Mouse (Mus musculus) embryonic facial prominence, embryonic 10.5 days (tissue): ENCODE data around the gene Nfic. TPM values are rescaled to one million over a fixed set of nuclear protein-coding genes. Genes with fewer than 3 reads are reported as not detected.
"Not testable (repeated sequence)": the region's sequence is repeated elsewhere in the genome, so short reads cannot be mapped to it uniquely, and the experiment has no call there.

Source experiments
- DNase-seq: peaks from one replicate; pipeline ENCODE4 v3.0.0-alpha.2; 2017; ENCODE audit warnings: low spot score
- H3K27ac ChIP-seq: fragments of 300-500 bp; sonication (generic); replicated peaks from 2 replicates; pipeline ENCODE4 v1.5.1; 2016; ENCODE audit warnings: mild to moderate bottlenecking
- H3K27me3 ChIP-seq: fragments of 300-500 bp; sonication (generic); replicated peaks from 2 replicates; pipeline ENCODE4 v1.6.1; 2016; ENCODE audit warnings: low read depth, mild to moderate bottlenecking; ENCODE audit not compliant: poor library complexity, severe bottlenecking
- H3K36me3 ChIP-seq: fragments of 300-500 bp; sonication (generic); replicated peaks from 2 replicates; pipeline ENCODE4 v1.6.1; 2016; ENCODE audit warnings: mild to moderate bottlenecking, moderate library complexity
- H3K4me1 ChIP-seq: fragments of 300-500 bp; sonication (generic); 2 replicates; pipeline ENCODE4 v1.6.1; 2016
- H3K4me3 ChIP-seq: fragments of 300-500 bp; sonication (generic); 2 replicates; pipeline ENCODE4 v1.5.1; 2016; ENCODE audit warnings: mild to moderate bottlenecking, moderate library complexity
- H3K9me3 ChIP-seq: fragments of 300-500 bp; sonication (generic); 2 replicates; pipeline ENCODE4 v1.6.1; 2016; ENCODE audit warnings: mild to moderate bottlenecking
- WGBS: fragments of 180-500 bp; shearing (Covaris S2); methylation state at CpG from one replicate; pipeline ENCODE4 v1.1.7; 2016; 5-methylcytosine and 5-hydroxymethylcytosine counted together
- polyA plus RNA-seq: library from polyadenylated mRNA; unstranded; fragments of >200 nt; fragmentation: Nextera tagmentation; extraction: Ambion mirVana; gene quantifications from 2 replicates; pipeline ENCODE4 v1.2.1, GENCODE M21; 2016

Gene Nfic
- polyA plus RNA-seq, 1 experiment from 2014 or later = 20.2 TPM

DNA sequence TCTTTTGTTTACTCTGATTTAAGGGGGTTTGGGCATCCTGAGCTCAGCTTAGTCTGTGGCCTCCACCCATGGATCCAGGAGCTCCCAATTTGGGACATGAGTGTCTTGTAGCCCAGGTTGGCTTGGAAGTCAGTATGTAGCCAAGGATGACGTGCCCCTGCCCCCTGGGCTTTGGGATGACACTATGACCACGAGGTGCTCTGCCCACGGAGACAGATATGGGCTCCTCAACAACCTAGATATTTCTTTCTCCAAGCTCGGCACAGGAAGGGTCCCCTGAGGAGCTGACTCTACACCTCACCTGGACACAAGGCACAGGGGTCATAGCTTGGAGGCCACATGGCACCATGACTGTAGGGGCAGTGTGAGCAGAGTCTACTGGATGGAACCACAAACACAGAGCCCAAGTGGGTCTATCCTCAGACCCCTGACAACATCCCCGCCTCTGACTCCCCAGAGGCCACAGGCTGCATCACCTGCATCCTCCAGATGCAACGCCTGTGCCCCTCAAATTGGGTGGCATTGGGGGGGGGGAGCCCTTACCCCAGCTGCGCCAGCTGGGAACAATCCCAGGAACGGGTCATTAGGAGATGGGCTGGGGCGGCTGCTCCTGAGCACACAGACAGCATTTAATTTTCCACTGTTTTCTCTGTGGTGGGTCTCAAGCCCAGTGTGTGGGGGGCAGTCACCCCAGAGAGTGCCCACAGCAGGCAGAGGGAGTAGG is 4.6 kb downstream of the Nfic start:
- H3K36me3 ChIP-seq = no peaks in the 10 kb centered on the region
- 65% methylated on average over 9 of the region's 9 CpGs for WGBS
- peaks cover 11% of the 10 kb centered on the region for H3K4me1 ChIP-seq
- no peak for DNase-seq
- no peak overlapping the region for H3K4me3 ChIP-seq
- peaks cover 57% of the 10 kb centered on the region for H3K27me3 ChIP-seq
- H3K27ac ChIP-seq = no peak overlapping the region
- H3K9me3 ChIP-seq = no peaks in the 10 kb centered on the region

DNA sequence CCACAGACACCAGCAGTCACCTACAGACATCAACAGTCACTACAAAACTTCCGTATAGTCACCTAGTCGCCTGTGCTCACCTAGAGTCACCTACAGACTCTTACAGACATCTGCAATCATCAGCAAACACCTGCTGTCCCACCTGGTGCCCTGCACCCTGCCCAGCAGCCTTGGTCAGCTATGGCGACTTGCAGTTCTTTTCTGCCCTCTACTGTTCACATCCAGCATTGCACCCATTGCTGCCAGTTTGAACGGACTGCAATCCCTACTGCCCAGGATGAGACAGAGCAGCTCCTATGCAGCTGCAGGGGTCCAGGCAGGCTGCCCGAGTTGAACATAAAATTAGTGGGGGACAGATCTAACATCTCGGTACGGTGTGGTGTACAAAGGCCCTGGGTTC is 5.3 kb downstream of the Nfic start:
- H3K27me3 ChIP-seq = peaks cover 50% of the 10 kb centered on the region

GRCm38 (mm10) chr10:81445516-81445915 is 9.9 kb downstream of the Nfic start:
- not testable (repeated sequence) for H3K4me3 ChIP-seq, H3K36me3 ChIP-seq, H3K9me3 ChIP-seq, H3K4me1 ChIP-seq, DNase-seq, H3K27me3 ChIP-seq, H3K27ac ChIP-seq
- 33% methylated on average over 2 of the region's 2 CpGs for WGBS

More for the DNA sequence above, 5.3 kb downstream of the Nfic start:
- peak; percentile 86 for DNase-seq
- Histone ChIP-seq H3K27ac (no peak overlapping the region), H3K4me3 (no peak overlapping the region), H3K9me3 (no peaks in the 10 kb centered on the region), H3K36me3 (no peaks in the 10 kb centered on the region), H3K4me1 (peaks cover 11% of the 10 kb centered on the region)
- WGBS = 2% methylated on average over 7 of the region's 7 CpGs

GRCm38 (mm10) chr10:81441019-81441418 is 14.4 kb downstream of the Nfic start:
- Histone ChIP-seq H3K9me3 (no peaks in the 10 kb centered on the region), H3K36me3 (no peaks in the 10 kb centered on the region), H3K27ac (no peak overlapping the region), H3K4me1 (no peaks in the 10 kb centered on the region), H3K27me3 (no peaks in the 10 kb centered on the region), H3K4me3 (no peak overlapping the region)
- no peak for DNase-seq

- 79% methylated on average over 3 of the region's 3 CpGs for WGBS
- no peaks in the 10 kb centered on the region for H3K36me3 ChIP-seq
- H3K27me3 ChIP-seq = peaks cover 32% of the 10 kb centered on the region
- no peak overlapping the region for H3K4me3 ChIP-seq
- no peaks in the 10 kb centered on the region for H3K9me3 ChIP-seq
- DNase-seq = no peak
- H3K4me1 ChIP-seq = peaks cover 32% of the 10 kb centered on the region
- no peak overlapping the region for H3K27ac ChIP-seq
Observed at GRCm38 (mm10) chr10:81435436-81435835, 20.0 kb downstream of the Nfic start.

DNA sequence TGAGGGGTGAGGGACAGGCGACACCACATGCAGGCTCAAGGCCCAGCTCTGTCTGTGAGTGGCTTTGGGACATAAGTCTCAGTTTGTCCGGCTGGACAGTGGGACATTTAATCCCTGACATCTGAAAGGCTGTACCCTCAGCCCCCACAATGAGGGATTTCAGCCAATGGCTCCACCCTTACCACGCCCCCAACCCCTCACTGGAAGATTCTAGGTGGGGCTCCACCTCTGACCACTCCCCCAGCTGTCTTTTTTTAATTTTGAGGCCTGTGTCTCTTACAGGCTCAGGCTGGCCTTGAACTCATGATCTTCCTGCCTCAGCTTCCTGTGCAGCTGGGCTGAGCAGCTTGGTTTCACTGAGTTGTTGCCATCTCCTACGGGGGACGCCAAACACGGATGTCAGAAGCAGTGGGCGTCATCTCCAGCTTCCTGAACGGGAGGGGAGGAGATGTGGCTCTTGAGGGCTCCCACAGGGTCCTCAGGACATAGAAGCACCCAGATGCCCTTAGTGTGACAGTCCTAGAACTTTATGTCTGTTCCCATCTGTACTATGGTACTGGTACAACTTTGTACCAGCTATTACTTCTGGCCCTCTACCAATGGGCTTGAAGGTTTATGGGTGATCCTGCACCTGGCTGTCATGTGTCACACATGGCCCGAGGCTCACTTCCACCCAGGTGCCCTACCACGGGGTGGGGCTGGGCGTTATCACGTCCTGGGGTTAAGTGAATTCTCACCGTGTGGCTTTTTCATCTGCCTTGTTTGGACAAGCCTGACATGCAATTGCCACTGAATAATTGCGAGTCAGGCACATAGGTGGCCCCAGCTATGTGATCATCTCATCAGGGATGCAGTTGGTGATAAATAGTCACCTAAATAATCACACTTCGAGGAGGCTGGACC is 20.8 kb downstream of the Nfic start:
- Histone ChIP-seq H3K27me3 (peaks cover 32% of the 10 kb centered on the region), H3K4me1 (peaks cover 37% of the 10 kb centered on the region), H3K27ac (no peak overlapping the region), H3K36me3 (no peaks in the 10 kb centered on the region), H3K4me3 (no peak overlapping the region), H3K9me3 (no peaks in the 10 kb centered on the region)
- peak; percentile 9 for DNase-seq
- 67% methylated on average over 15 of the region's 15 CpGs for WGBS

DNA sequence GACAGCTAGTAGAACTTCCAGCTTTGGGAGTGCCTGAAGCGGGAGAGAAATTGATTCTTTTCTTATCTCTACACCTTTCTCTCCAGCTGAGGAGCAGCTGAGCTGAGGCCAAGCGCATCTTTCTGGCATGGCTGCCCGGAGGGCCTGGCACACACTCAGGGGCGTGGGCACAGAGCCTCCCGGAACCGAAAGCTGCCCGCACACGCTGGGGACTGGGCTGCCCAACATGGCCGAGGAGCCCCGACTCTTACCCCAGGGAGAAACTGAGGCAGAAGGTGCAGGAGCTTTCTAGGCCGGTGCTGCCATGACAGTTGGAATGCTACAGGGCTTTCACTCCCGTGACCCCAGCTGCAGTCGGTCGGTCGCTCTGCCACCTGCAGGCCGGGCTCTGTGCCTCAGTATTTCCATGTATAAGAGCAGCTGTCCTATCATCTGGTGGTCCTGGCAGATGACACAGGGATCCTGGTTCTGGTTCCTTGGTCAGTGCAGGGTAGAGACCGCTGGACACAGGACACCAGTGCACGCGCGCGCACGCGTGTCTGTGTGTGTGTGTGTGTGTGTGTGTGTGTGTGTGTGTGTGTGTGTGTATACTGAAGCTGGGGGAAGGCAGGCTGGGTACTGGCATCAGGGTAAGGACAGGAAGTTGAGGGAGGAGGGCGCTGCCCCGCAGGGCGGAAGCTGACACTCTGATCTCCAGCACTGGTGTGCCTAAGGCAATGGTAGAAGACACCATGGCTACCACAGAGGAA is 21.7 kb downstream of the Nfic start:
- Histone ChIP-seq H3K27me3 (peaks cover 41% of the 10 kb centered on the region), H3K9me3 (0 out of 2 replicates have a peak, but pooled peaks cover 2% of the 10 kb centered on the region), H3K36me3 (no peaks in the 10 kb centered on the region), H3K4me1 (peaks cover 40% of the 10 kb centered on the region), H3K27ac (no peak overlapping the region), H3K4me3 (peak overlapping the region; percentile 41; the same call in 1 of the 2 replicates)
- DNase-seq = peak; percentile 11
- 73% methylated on average over 26 of the region's 26 CpGs for WGBS

DNA sequence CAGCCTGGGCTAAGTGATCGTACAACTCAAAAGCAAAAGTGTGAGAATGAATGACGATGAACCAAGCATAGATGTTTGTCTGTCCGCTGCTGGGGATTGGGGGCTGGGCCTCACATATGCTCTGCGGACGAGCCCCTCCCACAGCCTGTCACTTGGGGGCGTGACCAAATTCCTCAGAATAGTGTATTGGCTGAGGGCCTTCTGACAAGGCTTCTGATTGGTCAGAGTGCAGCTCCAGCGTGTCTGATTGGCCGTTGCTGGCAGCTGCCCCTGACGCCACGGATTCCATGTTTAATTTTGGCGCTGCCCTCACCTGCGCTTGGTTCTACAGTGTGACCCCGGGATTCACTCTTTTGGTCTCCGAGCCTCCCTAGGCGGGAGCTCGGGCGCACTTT is 22.6 kb downstream of the Nfic start:
- H3K4me3 ChIP-seq = peak overlapping the region; percentile 41
- no peak overlapping the region for H3K27ac ChIP-seq
- peak; percentile 88 for DNase-seq
- H3K27me3 ChIP-seq = peaks cover 49% of the 10 kb centered on the region
- WGBS = 6% methylated on average over 17 of the region's 17 CpGs
- peaks cover 40% of the 10 kb centered on the region for H3K4me1 ChIP-seq
- H3K9me3 ChIP-seq = 0 out of 2 replicates have a peak, but pooled peaks cover 4% of the 10 kb centered on the region
- H3K36me3 ChIP-seq = no peaks in the 10 kb centered on the region

DNA sequence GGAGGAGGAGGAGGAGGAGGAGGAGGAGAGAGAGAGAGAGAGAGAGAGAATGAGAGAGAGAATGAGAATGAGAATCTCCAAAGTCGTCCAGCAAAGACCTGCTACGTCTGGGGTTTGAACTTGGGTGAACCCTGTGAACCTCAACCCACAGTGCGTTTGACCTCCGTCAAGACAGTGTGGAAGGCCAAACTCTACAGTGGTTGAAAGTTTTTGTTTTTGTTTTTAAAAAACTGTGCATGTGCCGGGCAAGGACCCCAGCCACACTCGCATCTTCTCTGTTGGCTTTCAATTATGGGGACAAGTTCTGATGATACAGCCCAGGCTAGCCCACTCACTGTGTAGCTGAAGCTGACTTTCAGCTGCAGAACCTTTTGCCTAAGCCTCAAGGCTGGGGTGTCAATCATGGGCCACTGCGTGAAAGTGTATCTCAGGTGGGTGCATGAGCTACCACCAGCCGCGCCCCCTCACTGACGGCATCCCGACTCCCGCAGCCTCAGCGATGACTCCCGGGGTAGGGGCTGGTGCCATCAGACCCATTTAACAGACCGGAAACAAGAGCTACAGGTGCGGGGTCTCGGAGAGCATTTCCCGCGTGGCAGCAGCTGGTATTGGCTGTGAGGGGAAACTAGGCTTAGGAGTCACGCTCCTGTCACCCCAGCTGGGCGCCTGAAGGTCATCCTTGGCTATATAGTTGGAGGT is 23.1 kb downstream of the Nfic start:
- WGBS = 64% methylated on average over 21 of the region's 21 CpGs
- Histone ChIP-seq H3K36me3 (no peaks in the 10 kb centered on the region), H3K4me3 (peak overlapping the region; percentile 41), H3K27me3 (peaks cover 55% of the 10 kb centered on the region), H3K9me3 (0 out of 2 replicates have a peak, but pooled peaks cover 4% of the 10 kb centered on the region), H3K4me1 (peaks cover 40% of the 10 kb centered on the region), H3K27ac (no peak overlapping the region)
- no peak for DNase-seq

GRCm38 (mm10) chr10:81431526-81432168 is 23.8 kb downstream of the Nfic start:
- peak; percentile 48 for DNase-seq
- WGBS = 17% methylated on average over 15 of the region's 15 CpGs
- H3K27ac ChIP-seq = peak overlapping the region; percentile 91
- peaks cover 61% of the 10 kb centered on the region for H3K27me3 ChIP-seq
- 0 out of 2 replicates have a peak, but pooled peaks cover 4% of the 10 kb centered on the region for H3K9me3 ChIP-seq
- H3K4me3 ChIP-seq = peak overlapping the region; percentile 85
- H3K4me1 ChIP-seq = peaks cover 47% of the 10 kb centered on the region
- H3K36me3 ChIP-seq = no peaks in the 10 kb centered on the region

- peaks cover 68% of the 10 kb centered on the region for H3K27me3 ChIP-seq
- H3K4me1 ChIP-seq = peaks cover 53% of the 10 kb centered on the region
- peak; percentile 63 for DNase-seq
- H3K9me3 ChIP-seq = 0 out of 2 replicates have a peak, but pooled peaks cover 4% of the 10 kb centered on the region
- peak overlapping the region; percentile 91 for H3K27ac ChIP-seq
- H3K4me3 ChIP-seq = peak overlapping the region; percentile 85
- no peaks in the 10 kb centered on the region for H3K36me3 ChIP-seq
- 2% methylated on average over 70 of the region's 70 CpGs for WGBS
Observed at GRCm38 (mm10) chr10:81430831-81431525, 24.5 kb downstream of the Nfic start.
